Mouse (Mus musculus) B cell, adult (primary cell): ENCODE results near the gene Ptov1. TPM values are rescaled to one million over a fixed set of nuclear protein-coding genes. Genes with fewer than 3 reads are reported as not detected.

ENCODE experiments used
- total RNA-seq: library from RNA; stranded (reverse); gene quantifications from 4 replicates; pipeline ENCODE4 v1.2.4, GENCODE M21; 2023; ENCODE audit not compliant: inconsistent age

Ptov1 gene
- 12.0 to 16.6 TPM (median 14.8 TPM) in 4 replicates for total RNA-seq

GRCm38 (mm10) chr7:44869697-44870528, at the start of gene Ptov1:
Gene Ptov1 (minus strand): TSS chr7:44869788.

GRCm38 (mm10) chr7:44895593-44896434, 26.2 kb upstream of the Ptov1 start, which contains the start of gene Fuz:
Gene Fuz (plus strand): TSS chr7:44896079.

GRCm38 (mm10) chr7:44892276-44892921, 22.8 kb upstream of the Ptov1 start, which contains the start of gene Med25:
Gene Med25 (minus strand): TSS chr7:44892712.

GRCm38 (mm10) chr7:44857042-44857552, 12.5 kb downstream of the Ptov1 start, which contains the start of gene Pnkp:
Gene Pnkp (plus strand): TSS chr7:44857139.

GRCm38 (mm10) chr7:44848561-44849415, 20.8 kb downstream of the Ptov1 start, which contains the start of the genes Akt1s1 and Tbc1d17:
Gene Akt1s1 (plus strand): TSS chr7:44848991.
Gene Tbc1d17 (minus strand): TSS chr7:44849079.

GRCm38 (mm10) chr7:44816470-44817021, 53.0 kb downstream of the Ptov1 start, which contains the start of gene Atf5:
Gene Atf5 (minus strand): TSS chr7:44816658.

GRCm38 (mm10) chr7:44815721-44816469, 53.7 kb downstream of the Ptov1 start, which contains the start of the genes Nup62 and Il4i1:
Gene Nup62 (plus strand): TSS chr7:44816088.
Gene Il4i1 (plus strand): TSS chr7:44816387.

Other genes with a start within 250 kb of the Ptov1 start
- not detected in 4 replicates for gene Myh14, start 198.9 kb downstream of the Ptov1 start, total RNA-seq
- gene Izumo2, start 161.0 kb downstream of the Ptov1 start, total RNA-seq, result not detected in 4 replicates
- 66.6 to 84.4 TPM (median 73.7 TPM) in 4 replicates for gene Vrk3, start 121.4 kb downstream of the Ptov1 start, total RNA-seq
- 2.0 to 3.3 TPM (median 2.6 TPM) in 4 replicates for gene Zfp473, start 118.7 kb downstream of the Ptov1 start, total RNA-seq
- 39.5 to 48.7 TPM (median 43.9 TPM) in 4 replicates for gene Nup62, start 53.7 kb downstream of the Ptov1 start, total RNA-seq
- gene Il4i1, start 53.4 kb downstream of the Ptov1 start, total RNA-seq, result 121 to 140 TPM (median 133 TPM) in 4 replicates
- 3.8 to 5.1 TPM (median 4.7 TPM) in 4 replicates for gene Atf5, start 53.1 kb downstream of the Ptov1 start, total RNA-seq
- gene Akt1s1, start 20.8 kb downstream of the Ptov1 start, total RNA-seq, result 32.9 to 46.4 TPM (median 36.3 TPM) in 4 replicates
- gene Tbc1d17, start 20.7 kb downstream of the Ptov1 start, total RNA-seq, result 131 to 155 TPM (median 145 TPM) in 4 replicates
- gene Pnkp, start 12.6 kb downstream of the Ptov1 start, total RNA-seq, result 63.0 to 75.3 TPM (median 65.8 TPM) in 4 replicates
- 61.5 to 68.3 TPM (median 66.0 TPM) in 4 replicates for gene Med25, start 22.9 kb upstream of the Ptov1 start, total RNA-seq
- 27.8 to 31.0 TPM (median 29.5 TPM) in 4 replicates for gene Fuz, start 26.3 kb upstream of the Ptov1 start, total RNA-seq
- 75.4 to 97.5 TPM (median 90.4 TPM) in 4 replicates for gene Ap2a1, start 59.7 kb upstream of the Ptov1 start, total RNA-seq
- not detected in 4 replicates for gene Tsks, start 73.4 kb upstream of the Ptov1 start, total RNA-seq
- not detected in 4 replicates for gene Cpt1c, start 105.1 kb upstream of the Ptov1 start, total RNA-seq
- 128 to 149 TPM (median 145 TPM) in 4 replicates for gene Prmt1, start 116.8 kb upstream of the Ptov1 start, total RNA-seq
- gene Irf3, start 127.9 kb upstream of the Ptov1 start, total RNA-seq, result 166 to 184 TPM (median 173 TPM) in 4 replicates
- 28.2 to 38.2 TPM (median 30.9 TPM) in 4 replicates for gene Bcl2l12, start 128.9 kb upstream of the Ptov1 start, total RNA-seq
- gene Scaf1, start 146.6 kb upstream of the Ptov1 start, total RNA-seq, result 96.2 to 104 TPM (median 99.7 TPM) in 4 replicates
- gene Rras, start 148.2 kb upstream of the Ptov1 start, total RNA-seq, result 13.0 to 15.4 TPM (median 14.8 TPM) in 4 replicates
- gene Prr12, start 183.1 kb upstream of the Ptov1 start, total RNA-seq, result 69.6 to 74.4 TPM (median 71.7 TPM) in 4 replicates
- 55.5 to 60.4 TPM (median 57.4 TPM) in 4 replicates for gene Nosip, start 192.6 kb upstream of the Ptov1 start, total RNA-seq
- gene Prrg2, start 192.9 kb upstream of the Ptov1 start, total RNA-seq, result 3.5 to 5.4 TPM (median 3.8 TPM) in 4 replicates
- gene Rcn3, start 222.4 kb upstream of the Ptov1 start, total RNA-seq, result 2.0 to 5.7 TPM (median 3.9 TPM) in 4 replicates
- gene Fcgrt, start 234.1 kb upstream of the Ptov1 start, total RNA-seq, result 30.4 to 37.3 TPM (median 33.5 TPM) in 4 replicates